Mouse (Mus musculus) MEL-GATA-1-ER (cell line): Measurements from ENCODE around the gene Lhcgr.

Source experiments
- DNase-seq: peaks from one replicate; pipeline ENCODE4 v3.0.0-alpha.2; 2012; ENCODE audit warnings: low read depth; ENCODE audit errors: extremely low read depth

Lhcgr gene

GRCm38 (mm10) chr17:88706231-88706649 lies 85.5 kb downstream of the Lhcgr start:
- DNase-seq, result no peak

GRCm38 (mm10) chr17:88703112-88703511 lies 88.7 kb downstream of the Lhcgr start:
- no peak for DNase-seq

- DNase-seq, result no peak
Observed at GRCm38 (mm10) chr17:88702345-88702744, 89.4 kb downstream of the Lhcgr start.

GRCm38 (mm10) chr17:88700901-88701300 lies 90.9 kb downstream of the Lhcgr start:
- no peak for DNase-seq

- DNase-seq, result no peak
Observed at GRCm38 (mm10) chr17:88696656-88697333, 95.0 kb downstream of the Lhcgr start.

- no peak for DNase-seq
Observed at GRCm38 (mm10) chr17:88688226-88688625, 103.6 kb downstream of the Lhcgr start.

GRCm38 (mm10) chr17:88675310-88676309 lies 116.2 kb downstream of the Lhcgr start:
- DNase-seq, result no peak

- DNase-seq, result no peak
Observed at GRCm38 (mm10) chr17:88670800-88671199, 121.0 kb downstream of the Lhcgr start.

- no peak for DNase-seq
Observed at GRCm38 (mm10) chr17:88669921-88670320, 121.9 kb downstream of the Lhcgr start.

GRCm38 (mm10) chr17:88668452-88668851 lies 123.3 kb downstream of the Lhcgr start, which contains the start of gene Gtf2a1l:
Gene Gtf2a1l (plus strand): TSS chr17:88668660.
- DNase-seq, result no peak
